Mouse (Mus musculus): Measurements from ENCODE around the gene Zmym2.

GRCm38 (mm10) chr14:56887887-56888286 is 1.4 kb downstream of the Zmym2 start:
- TF ChIP-seq POLR2A (IDR thresholded peaks at IDR 0.05; ENCODE audit: control insufficient read depth, extremely low read depth, insufficient read depth, low read length, poor library complexity), result no peak
- TF ChIP-seq CTCF (IDR thresholded peaks at IDR 0.05; ENCODE audit: borderline replicate concordance, control insufficient read depth, extremely low read depth, insufficient read depth, low read length, poor library complexity), result peak; percentile 77

Data from thymus, adult 2 months (tissue).